Mouse (Mus musculus): ENCODE results near the gene Med13l.
"Not testable (repeated sequence)": the region's sequence is repeated elsewhere in the genome, so short reads cannot be mapped to it uniquely, and the experiment has no call there.

Gene Med13l

DNA sequence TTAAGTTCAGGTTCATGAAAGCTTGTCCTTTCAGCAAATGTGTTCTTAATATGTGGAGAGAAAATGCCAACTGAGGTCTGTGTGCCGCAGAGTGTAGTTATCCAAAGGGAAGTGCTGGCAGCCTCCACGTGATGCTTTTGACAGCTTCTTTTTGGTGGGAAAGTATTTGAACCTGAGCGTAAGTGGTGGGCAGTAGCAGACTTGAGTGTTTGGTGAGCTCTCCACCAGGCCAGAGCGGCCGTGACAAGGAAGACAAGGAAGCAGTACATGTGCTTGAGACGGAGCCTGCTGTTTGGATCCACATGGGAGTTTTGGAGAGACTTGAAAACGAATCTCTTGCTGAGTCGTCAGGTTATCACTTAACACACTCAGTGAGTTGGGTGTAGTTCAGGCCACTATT is 71.9 kb downstream of the Med13l start:
- DNase-seq (ENCODE audit: low spot score in 2 of 2): no peak

DNA sequence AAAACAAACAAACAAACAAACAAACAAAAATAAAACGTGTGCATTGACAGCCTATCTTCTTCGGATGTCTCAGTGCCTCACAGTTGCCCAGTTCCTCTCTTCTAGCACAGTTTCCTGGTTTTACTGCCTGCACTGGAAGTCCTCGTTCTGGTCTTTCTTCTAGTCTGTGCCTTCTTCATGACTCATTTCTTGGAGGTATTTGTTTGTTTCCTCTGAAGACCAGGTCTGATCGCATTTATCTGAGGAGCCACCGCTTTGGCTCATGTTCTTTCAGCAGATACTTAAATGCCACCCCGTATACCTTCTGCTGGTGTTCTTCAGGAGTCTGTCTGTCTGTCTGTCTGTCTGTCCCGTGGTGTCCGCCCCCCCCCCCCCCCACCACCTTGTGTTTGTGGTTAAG is 72.6 kb downstream of the Med13l start:
- no peak for DNase-seq (ENCODE audit: low spot score in 2 of 2)

DNA sequence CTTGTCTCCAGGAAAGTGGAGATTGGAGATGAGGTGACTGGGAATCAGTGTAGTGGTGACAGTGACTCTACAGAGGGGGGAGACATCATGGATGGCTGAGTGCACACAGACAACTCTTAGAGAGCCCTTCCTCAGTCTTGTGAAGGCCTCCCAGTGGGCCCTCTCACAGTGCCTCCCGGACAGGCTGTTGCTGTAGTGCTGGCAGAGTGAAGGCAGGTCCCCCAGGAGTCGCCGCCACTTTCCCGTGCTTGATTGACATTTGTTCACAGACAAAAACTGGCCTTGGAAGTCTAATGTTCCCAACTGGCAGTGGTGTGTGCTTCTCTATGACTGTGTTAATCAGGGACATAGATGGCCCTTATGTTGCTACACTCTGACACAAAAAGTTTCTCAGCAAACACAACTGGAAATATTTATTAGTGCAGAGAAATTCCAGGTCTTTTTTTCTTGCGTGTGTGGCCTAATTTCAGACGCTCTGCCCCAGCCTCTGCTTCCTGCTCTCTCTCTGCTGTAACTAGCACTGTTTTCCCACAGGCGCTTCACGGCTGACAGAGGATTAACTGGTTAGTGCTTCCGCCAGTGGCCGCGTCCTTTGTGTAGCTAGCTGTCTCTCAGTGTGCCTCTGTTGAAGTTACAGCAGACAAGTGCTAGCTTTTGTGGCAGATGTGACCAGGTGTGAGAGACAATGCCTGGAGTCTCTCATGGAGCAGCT is 75.2 kb downstream of the Med13l start:
- no peak for DNase-seq (ENCODE audit: low spot score in 2 of 2)

DNA sequence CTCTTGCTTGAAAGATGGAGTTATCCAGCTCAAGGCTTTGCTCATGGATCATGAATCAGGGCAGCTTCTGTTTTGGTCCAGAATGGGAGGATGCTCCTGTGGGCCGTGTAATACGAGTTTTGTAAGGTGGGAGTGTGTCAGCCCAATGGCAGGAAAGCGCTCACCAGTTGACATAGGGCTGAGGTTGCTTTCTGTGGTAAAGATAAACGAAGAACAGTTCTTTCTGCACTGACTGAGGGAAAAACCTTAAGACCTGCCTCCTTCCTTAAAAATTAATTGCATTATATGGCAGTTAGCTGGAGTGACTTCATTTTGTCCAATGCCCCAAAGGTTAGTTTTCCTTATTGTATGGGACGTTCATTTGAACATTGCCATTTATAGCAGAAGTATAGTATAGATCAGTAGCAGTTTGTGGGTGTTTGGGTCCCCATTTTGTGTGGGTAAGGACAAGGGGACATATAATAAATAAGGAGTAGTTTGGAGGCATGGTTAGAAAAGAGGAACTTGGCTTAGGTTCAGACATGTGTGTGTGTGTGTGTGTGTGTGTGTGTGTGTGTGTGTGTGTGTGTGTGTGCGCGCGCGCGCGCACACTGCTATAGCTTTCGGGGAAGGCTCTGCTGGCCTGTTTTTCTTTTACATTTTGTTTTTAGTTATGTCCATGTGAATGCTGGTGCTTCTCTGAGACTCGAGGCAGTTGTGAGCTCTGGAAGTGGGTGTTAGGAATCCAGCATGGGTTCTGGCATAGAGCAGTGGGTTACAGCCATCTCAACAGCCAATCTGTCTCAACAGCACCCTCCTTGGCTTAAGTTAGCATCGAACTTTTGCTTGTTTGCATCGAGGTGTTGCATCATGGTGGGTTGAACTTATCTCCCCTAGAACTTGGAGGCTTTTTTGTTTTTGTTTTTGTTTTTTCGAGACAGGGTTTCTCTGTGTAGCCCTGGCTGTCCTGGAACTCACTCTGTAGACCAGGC is 76.2 kb downstream of the Med13l start:
- no peak for DNase-seq (ENCODE audit: low spot score in 2 of 2)

DNA sequence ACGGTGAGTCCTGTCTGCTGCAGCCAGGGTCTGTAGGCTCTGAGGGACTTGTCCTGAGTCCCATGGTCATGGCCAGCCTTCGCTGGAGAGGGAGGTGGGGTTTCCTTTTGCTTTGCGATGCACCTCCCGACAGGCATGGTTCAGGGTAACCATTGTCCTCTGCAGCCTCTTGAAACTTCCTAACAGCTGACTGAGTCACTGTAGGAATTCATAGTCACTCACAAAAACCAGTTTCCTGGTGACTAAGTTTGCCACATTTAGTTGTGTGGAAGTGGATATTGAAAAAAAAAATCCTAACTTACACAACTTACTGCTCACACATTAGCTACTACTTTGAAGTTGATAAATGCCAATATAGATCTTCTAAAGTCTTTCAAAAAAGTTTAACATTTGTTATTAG is 77.5 kb downstream of the Med13l start:
- DNase-seq (ENCODE audit: low spot score in 2 of 2): no peak

DNA sequence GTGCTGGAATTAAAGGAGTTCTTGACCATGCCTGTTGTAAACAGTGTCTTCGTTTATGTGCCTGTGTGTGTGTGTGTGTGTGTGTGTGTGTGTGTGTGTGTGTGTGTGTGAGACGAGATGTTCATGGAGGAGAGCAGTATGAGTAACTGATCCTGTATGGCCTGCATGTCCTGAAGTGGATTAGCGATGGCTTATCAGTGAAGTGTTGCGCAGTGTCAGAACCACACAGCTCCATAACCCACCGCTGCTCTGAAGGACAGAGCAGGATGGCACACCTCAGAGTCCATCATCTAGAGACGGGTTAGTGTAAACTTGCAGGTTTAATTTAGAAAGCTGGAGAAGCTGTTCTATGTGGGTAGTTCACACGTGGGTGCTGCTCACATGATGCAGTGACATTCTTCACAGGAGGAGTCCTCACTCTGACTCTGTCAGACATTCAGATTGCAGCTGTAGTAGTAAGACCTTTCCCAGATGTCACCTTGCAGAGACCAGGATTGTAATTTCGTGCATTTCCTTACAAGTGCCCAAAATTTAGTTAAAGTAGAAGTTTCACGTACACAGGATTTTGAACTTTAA is 78.1 kb downstream of the Med13l start:
- DNase-seq (ENCODE audit: low spot score in 2 of 2): no peak

DNA sequence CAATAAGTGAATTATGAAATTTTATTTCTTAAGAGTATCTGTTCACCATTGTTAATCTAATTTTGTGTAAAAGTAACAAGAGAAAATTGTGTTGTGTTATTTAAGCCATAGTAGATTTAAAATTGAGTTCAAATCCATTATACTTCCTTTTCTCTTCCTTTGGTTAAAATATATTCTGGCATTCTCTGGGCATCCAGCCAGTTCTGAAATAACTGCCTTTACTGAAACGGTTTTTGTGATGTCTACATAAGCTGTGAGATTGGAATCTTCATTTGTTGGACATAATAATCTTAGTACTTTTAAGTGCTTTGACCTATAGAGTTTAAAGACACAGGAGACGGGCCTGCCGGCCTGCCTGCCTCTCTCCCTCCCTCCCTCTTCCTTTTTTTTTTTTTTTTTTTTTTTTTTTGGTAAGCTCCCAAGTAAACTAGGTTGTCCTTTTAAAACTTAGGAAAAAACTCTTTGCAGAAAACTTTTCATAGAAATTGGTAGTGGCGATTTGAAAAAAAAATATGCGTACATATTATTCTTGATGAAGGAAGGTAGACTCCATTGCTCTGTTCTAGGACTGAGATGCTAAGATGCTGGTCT is 78.7 kb downstream of the Med13l start:
- DNase-seq (ENCODE audit: low spot score in 2 of 2): no peak

DNA sequence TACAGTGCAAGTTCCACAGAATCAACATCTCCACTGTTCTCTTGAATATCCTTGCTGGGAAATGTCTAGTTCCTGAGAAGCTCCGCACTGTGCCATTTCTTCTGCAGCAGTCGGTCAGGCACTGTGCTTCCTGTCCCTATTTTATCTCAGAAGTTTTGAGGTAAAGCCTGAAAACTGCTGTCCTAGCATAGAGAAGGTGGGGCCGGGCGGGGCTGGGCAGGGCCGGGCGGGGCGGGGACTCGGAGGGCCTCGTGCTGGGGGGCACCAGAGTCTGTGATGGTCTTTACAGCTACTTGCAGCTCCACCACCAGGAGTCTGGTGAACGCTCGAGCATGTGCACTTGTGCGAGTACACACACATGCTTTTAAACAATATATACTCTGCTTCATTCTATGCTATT is 83.6 kb downstream of the Med13l start:
- DNase-seq (ENCODE audit: low spot score in 2 of 2): no peak

DNA sequence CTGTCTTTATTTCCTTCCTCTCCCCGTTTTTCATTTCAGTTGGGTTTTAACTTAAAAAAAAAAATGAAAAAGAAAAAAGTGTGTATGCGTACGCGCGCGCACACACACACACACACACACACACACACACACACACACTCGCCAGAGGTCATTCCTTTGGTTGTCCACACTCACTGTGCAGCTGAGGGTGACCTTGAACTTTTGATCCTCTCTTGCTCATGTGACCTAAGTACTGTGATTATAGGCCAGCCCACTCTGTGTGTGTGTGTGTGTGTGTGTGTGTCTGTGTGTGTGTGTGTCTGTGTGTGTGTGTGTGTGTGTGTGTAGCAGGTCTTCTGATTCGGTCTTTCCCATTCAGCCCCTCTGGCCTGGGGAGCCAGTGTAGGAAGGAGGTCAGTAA is 84.0 kb downstream of the Med13l start:
- no peak for DNase-seq (ENCODE audit: low spot score in 2 of 2)

DNA sequence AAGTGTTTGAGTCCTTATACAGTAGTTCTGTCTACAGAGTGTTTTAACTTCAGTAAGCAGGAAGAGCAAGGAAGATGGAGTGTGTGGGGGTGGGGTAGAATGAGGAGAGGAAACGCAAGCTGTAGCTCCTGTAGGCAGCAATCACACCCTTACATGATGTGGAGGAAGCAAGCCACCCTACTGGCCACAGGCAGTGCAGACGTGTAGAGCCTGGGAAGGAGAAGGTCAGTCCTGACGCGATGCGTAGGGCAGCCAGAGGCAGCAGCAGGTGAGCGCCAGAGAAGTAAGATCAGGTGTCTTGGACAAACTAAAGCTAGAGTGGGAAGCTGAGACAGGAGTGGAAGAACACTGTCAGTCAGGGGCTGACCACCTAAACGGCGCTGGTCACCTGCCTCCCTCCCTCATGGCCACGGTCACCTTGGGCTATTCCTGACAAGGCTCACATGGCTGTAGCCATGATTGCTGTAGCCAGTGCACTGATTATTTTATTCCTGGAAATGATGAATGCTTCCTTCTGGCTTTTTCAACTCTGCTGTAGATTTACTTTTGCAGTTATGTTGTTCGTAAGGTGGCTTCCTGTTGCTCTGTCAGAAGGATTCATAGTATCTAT is 84.8 kb downstream of the Med13l start:
- DNase-seq (ENCODE audit: low spot score in 2 of 2): no peak

DNA sequence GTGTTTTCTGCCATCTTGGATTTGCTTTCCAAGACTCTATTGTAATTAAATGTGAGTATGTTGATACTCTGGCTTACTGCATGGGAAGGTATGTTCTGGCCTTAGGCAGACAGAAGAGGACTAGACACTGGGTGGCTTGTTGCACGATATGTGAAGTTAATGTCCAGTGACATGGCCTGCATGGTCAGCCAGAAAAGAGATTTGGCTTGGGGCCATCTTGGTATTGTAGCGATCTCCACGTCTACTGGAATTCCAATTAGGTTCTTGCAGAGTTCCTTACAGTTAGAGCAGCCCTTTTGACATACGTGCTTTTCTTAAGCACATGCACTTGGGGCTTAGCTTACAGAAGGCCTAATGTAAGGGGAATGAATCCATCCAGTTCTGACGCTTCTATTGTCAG is 86.4 kb downstream of the Med13l start:
- no peak for DNase-seq (ENCODE audit: low spot score in 2 of 2)

DNA sequence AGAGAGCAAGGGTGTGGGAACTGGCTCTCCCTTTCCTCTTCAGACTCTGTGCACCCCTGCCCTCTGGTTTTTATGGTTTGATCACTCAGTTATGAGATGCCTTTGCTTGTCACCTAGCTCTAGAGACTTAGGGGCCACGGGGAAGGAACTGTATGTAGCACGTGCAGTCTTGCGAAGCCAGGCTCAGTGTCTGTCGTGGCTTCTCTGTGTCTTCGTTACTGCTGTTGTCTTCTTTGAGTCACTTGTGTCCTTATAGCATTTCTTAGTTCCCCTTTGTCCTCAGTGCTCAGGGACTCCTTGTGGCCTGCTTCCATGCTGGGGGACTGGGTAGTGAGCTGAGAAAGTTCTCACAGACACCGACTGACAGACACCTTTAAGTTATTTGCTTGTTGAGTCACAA is 86.9 kb downstream of the Med13l start:
- no peak for DNase-seq (ENCODE audit: low spot score in 2 of 2)

DNA sequence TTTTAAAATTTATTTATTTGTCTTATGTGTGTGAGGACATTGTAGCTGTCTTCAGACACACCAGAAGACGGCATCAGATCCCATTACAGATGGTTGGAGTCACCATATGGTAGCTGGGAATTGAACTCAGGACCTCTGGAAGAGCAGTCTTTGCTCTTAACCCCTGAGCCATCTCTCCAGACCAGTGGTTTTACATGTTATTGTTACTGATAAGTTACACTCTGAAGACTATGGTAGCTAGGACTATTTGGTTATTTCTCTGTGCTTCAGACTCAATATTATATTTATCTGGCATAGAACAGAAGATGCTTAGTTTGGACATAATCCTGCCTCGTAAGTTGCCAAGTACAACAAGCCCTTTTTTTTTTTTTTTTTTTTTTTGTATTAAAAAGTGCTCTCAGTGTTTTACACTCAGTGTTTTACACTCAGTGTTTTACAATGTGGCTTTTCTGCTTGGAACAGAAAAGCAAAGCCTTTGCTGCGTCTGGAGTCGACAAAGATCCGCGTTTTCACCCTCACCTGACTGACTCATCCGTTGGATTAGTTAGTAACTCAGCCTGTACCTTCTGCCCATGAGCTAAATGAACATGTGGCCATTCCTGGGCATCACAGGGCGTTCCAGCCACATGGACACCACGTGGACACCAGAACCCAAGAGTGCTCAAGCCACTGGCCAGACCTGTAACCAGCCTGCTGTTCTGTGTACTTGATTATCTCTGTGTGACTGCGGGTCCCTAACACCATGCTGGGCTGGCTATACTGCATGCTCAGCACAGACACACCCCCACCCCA is 88.9 kb downstream of the Med13l start:
- no peak for DNase-seq (ENCODE audit: low spot score in 2 of 2)

DNA sequence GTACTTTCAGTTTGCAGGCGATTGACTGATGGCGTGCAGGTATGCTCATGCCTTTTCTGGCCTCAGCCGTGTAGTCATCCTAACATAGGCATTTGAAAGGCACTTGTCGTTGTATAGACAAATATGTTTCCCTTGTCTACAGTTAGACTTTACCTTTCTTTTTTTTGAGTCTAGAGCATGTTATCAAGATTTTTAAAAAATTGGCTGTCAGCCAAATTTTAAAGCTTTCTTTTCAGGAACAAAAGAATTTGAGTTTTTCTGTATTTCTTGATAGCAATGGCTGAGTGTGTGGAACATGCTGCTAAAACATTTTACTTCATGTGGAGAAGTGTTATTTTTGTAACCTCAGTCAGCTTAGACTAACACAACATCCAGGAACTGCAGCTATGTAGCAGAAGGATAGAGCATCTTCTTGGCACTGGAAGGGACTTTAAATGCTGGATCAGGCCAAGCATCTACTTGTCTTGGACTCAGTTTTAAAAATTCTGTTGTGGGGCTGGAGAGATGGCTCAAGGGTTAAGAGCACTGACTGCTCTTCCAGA is 89.6 kb downstream of the Med13l start:
- no peak for DNase-seq (ENCODE audit: low spot score in 2 of 2)

DNA sequence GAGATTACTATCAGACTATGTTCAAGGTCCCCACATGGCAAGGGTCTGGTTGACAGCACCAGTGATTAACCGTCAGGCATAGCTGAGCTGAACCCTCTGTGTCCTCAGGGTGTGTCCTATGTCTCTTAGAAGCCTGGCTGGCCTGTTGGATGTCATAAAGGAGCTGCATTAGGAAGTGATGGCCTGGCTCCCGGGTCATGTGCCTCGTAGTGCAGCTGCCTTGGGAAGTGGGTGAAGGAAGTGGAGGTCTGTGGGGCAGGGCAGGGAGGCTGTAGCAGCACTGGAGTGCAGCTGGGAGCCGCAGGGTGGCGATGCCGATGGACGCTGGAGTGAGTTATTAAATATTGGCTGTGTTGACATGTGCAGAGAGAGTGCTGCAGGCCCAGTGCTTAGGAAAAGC is 90.3 kb downstream of the Med13l start:
- DNase-seq (ENCODE audit: low spot score in 2 of 2): no peak

DNA sequence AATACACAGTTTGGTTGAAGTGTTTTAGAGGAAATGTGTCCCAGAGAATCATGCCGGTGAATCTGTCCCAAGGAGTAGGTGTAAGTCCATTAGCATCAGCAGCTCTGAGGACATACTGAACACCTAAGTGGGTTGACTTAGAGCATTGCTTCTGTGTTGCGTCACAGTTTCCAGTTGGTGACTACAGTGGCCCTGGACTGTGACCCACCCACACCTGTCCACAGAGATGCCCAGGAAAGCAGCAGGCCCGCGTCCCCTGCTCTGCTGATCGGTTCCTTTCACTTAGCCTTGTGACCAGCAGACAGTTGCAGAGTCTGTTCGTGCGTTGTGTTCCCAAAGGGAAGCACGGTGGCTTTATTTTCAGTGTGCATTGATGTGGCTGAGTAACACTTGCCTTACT is 92.1 kb downstream of the Med13l start:
- DNase-seq (ENCODE audit: low spot score in 2 of 2): no peak

DNA sequence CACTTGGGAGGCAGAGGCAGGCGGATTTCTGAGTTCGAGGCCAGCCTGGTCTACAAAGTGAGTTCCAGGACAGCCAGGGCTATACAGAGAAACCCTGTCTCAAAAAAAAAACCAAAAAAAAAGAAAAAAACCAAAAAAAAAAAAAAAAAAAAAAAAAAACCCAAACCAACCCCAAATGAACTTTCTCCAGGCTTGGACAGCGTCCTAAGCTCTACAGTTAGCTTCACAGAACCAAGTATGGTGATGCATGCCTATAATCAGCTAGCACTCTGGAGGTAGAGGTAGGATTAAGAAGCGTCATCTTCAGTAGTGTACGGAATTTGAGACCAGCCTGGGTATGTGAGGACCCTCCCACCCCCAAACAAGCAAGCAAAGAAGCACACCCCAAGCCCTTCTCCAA is 92.6 kb downstream of the Med13l start:
- DNase-seq (ENCODE audit: low spot score in 2 of 2): not testable (repeated sequence)

DNA sequence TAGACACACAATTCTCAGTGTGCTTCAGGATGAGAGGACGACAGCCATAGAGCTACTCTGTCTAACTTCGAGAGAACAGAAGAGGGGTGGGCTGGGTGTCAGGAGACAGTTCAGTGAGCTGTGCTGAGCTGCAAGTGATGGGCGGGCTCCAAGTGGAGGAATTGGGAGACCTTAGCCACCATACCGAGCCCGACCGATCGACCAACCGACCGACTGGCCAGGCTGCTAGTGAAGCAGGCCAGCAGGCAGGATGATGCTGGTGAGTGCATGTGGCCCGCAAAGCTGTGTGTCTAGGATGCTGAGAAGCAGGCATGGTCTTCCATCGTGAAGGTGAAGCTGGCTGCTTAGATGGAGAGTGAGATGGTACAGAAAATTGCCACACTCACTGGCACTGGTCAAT is 94.1 kb downstream of the Med13l start:
- DNase-seq (ENCODE audit: low spot score in 2 of 2): no peak

DNA sequence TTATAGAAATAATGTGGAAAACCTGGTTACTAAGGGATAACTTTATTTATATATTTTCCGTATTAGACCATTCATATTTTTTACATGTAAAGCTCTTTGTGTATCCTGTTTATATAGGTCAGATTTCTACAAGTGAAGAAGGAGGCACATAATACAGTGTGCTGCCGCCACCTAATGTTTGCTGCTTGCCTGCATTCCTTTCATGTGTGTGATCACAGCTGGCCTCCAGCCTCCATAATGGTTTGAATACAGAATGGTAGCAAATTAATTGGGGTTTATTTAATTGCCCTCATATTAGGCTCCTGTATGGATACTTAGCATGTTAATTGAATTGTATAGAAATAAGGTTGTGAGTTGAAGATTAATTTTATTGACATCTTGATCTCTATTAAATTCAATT is 94.5 kb downstream of the Med13l start:
- DNase-seq (ENCODE audit: low spot score in 2 of 2): no peak

DNA sequence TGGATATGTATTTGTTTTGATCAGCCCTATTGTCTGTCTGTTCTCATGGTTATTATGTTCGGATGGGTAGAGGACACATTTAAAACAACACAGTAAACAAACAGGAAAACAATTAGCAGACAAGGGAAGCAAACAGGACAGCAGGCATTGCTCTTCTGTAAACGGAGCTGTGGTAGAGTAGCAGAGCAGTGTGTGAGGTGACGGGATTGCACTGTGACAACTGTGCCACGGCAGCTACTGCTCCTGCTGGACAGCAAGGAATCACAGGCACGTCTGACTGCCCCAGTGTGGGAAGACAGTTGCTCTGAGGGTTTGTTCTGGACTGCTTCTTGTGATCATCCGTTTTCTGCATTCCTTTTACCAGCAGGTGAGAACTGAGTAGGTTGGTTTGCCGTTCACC is 94.9 kb downstream of the Med13l start:
- no peak for DNase-seq (ENCODE audit: low spot score in 2 of 2)

DNA sequence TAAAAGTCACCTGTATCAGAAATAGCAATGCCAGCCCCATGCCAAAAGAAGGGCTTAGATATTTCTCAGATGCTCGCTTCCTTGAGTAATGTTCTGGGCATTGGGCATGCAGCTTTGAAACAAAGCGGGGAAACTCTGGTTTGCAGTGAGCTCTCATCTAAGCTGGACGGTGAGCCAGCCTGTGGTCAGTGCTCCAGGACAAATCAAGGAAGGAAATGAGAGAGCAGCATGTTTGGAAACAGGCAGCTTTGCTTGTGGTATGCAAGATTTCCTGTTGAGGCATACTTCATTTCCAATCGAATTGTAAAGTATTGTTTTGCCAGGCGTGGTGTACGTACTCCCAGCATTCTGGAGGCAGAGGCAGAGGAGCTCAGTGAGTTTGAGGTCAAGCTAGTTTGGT is 95.5 kb downstream of the Med13l start:
- DNase-seq (ENCODE audit: low spot score in 2 of 2): no peak

Measured in left cerebral cortex, adult 9 months (tissue).